Mouse (Mus musculus): ENCODE measurements around the gene Brca1.

DNA sequence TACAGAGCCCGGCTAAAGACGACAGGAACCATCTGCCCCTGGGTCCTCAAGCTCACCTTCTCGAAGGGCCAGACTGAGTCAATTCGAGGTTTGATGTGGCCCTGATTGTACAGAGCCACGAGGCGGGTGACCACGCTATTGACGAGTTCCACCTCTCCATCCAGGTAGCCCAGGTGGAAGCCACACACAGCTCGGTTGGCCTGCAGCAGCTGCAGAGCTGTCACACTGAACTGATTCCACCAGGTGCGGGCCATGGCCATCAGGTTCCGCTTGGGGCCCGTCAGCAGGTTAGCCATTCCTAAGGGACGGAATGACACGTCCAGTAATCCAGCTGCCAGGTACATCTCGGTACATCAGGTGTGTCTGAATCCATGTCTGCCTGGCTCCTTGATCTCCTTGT, 91.4 kb downstream of the Brca1 start:
- TF ChIP-seq CTCF (IDR thresholded peaks at IDR 0.05; ENCODE audit: low read depth) (no peak), EP300 (IDR thresholded peaks at IDR 0.05; ENCODE audit: low read depth) (no peak)
